Mouse (Mus musculus) left cerebral cortex, postnatal 10 days (tissue): ENCODE data around the gene Twist1. TPM values are rescaled to one million over a fixed set of nuclear protein-coding genes. Genes with fewer than 3 reads are reported as not detected.

Source experiments
- DNase-seq, 2 experiments: peaks; one replicate each; pipeline ENCODE4 v3.0.0; 2021 to 2022; ENCODE audit warnings: low spot score in 2 of 2, mixed read lengths in 1 of 2; ENCODE audit errors: extremely low spot score in 1 of 2
- intact Hi-C: fragments of 180-260 bp; cut with DNase I; formaldehyde crosslinking; loops from one replicate; pipeline ENCODE4 v1.15.1; 2025
- total RNA-seq, 2 experiments: library from RNA; stranded (reverse); gene quantifications; 2 replicates each; pipeline ENCODE4 v1.2.3; 2021

Gene Twist1
- total RNA-seq, 2 experiments from 2014 or later = 0.28 to 0.88 TPM

- no peak for DNase-seq
- intact Hi-C loops = loop anchor here (10.0 kb wide), 1 partner anchor 691 kb away; no protein-coding TSS in a partner anchor
Measured at GRCm38 (mm10) chr12:33963671-33964369, 6.3 kb downstream of the Twist1 start.

GRCm38 (mm10) chr12:33964427-33964826 lies 7.0 kb downstream of the Twist1 start:
- intact Hi-C loops = loop anchor here (10.0 kb wide), 1 partner anchor 690 kb away; no protein-coding TSS in a partner anchor
- no peak for DNase-seq

- intact Hi-C loops = loop anchor here (10.0 kb wide), 1 partner anchor 689 kb away; no protein-coding TSS in a partner anchor
- no peak for DNase-seq
Measured at GRCm38 (mm10) chr12:33965661-33966360, 8.3 kb downstream of the Twist1 start.

- intact Hi-C loops = loop anchor here (10.0 kb wide), 1 partner anchor 688 kb away; no protein-coding TSS in a partner anchor
- peak in 1 of 2 experiments; percentile 30 for DNase-seq
Measured at GRCm38 (mm10) chr12:33966490-33967415, 9.3 kb downstream of the Twist1 start.

- intact Hi-C loops = loop anchor here (10.0 kb wide), 1 partner anchor 687 kb away; no protein-coding TSS in a partner anchor
- no peak for DNase-seq
Measured at GRCm38 (mm10) chr12:33967514-33967913, 10.0 kb downstream of the Twist1 start.

GRCm38 (mm10) chr12:33968041-33968897 lies 10.8 kb downstream of the Twist1 start:
- no peak for DNase-seq
- intact Hi-C loops = loop anchor here (10.0 kb wide), 1 partner anchor 687 kb away; no protein-coding TSS in a partner anchor

- intact Hi-C loops = loop anchor here (10.0 kb wide), 1 partner anchor 686 kb away; no protein-coding TSS in a partner anchor
Measured at GRCm38 (mm10) chr12:33968898-33969178, 11.4 kb downstream of the Twist1 start.

GRCm38 (mm10) chr12:33980159-33980558 lies 22.7 kb downstream of the Twist1 start:
- intact Hi-C loops = no loop called here
- no peak for DNase-seq

More at GRCm38 (mm10) chr12:33968898-33969178, 11.4 kb downstream of the Twist1 start:
- no peak for DNase-seq

- no peak for DNase-seq
- intact Hi-C loops = no loop called here
Measured at GRCm38 (mm10) chr12:33981433-33981832, 24.0 kb downstream of the Twist1 start.

- no peak for DNase-seq
- intact Hi-C loops = no loop called here
Measured at GRCm38 (mm10) chr12:33993127-33993526, 35.7 kb downstream of the Twist1 start.

Other genes starting within 250 kb of the Twist1 start
- not detected for gene Ferd3l, start 29.2 kb upstream of the Twist1 start, total RNA-seq